Mouse (Mus musculus) spleen, adult 18-20 months (tissue): ENCODE data around the gene Gprc5d.

ENCODE experiments used
- DNase-seq, 2 experiments: peaks; one replicate each; pipeline ENCODE4 v3.0.0; 2022; ENCODE audit warnings: mixed read lengths in 2 of 2

Gprc5d gene

DNA sequence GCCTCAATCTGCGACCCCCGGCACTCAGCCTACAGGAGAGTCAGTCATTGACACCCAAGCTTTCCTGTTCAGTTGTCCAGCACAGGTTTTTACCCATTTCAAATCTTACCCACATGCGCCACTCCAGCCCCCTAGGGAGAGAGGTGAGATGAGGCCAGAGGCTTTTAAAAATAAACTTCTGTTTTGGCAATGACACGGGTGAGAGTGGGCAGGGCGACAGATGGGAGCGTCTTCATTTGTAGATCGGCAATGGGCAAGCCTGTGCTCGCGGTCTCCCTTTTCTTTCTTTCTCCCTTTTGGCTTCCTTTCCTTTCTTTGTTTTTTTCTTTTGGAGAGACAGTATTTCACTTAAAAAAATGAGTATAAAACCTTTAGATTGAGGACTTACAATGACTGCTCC lies 15.4 kb upstream of the Gprc5d start:
- no peak for DNase-seq

- DNase-seq, result no peak
Measured at GRCm38 (mm10) chr6:135133086-135133485, 15.0 kb upstream of the Gprc5d start.

DNA sequence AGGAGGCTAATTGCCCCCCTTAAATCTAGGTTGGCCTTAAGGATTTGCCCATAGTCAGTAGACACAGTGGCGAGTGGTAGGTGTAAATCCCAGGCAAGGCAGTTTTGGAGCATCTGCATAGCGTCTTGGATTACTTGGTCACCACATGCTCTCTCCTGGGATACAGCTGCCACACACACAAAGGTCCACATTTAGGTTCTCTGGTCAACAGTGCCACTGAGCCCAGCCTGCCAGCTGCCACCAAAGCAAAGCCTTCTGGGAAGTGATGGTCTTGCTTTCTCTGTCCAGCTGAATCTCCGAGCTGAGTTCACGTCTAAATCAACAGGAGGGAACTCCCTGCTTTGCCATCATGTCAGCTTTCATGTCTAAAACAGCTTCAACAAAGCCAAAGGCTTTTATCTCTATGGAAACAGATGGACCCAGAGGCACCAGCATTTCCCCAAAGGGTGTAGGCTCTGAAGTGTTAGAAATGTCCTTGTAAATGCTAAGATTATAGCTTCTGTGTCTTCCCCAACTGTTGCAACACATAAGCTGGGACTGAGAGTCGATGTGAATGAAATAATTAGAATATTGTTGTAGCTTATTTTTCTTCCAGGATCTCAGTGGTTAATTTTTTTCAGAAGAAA lies 6.8 kb upstream of the Gprc5d start:
- DNase-seq, result no peak

- no peak for DNase-seq
Measured at GRCm38 (mm10) chr6:135116479-135116878, 1.6 kb downstream of the Gprc5d start.

DNA sequence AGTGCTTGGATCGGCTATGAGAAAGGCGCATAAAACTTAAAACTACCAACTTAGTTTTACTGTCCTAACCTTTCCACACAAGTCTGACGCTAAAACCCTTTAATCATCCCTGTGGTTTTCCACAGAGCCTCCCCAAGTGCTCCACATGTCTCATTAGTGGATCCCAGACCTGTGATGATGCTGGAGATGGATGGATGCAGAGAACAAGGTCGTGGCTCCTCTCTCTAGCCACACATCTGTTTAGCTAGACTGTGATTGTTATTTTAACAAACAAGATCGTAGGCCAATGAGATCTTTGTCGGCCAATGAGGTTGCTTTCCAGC lies 5.0 kb downstream of the Gprc5d start:
- DNase-seq, result no peak

DNA sequence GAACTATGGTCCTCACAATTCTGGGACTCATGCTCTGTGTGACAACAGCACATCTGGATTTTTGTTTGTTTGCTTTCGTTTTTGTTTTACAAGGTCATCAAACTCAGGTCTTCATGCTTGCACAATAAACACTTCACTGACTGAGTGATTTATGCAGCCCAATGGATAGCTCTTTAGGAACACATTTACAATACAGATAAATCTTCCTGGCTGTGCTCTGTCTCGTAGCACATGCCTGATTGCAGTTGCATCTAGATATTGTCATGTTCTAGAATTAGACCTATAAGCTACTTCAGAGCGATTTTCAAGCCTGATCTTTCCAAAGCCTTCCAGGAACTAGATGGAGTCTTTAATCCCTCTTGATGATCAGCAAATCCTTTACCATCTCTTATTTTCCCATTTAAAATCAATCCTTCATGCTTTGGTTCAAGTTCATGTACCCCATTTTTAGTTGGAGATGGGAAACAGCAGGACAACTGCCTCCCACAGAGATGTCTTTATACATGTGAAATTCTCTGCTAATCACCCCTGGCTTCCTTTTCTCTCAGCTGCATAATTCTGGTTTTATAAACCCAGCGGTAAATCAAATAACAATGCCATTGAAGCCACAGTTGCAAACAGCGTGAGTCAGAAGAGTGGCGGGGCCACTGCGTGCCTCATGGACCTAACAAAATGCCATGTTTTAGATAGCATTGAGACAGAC lies 5.5 kb downstream of the Gprc5d start:
- no peak for DNase-seq

DNA sequence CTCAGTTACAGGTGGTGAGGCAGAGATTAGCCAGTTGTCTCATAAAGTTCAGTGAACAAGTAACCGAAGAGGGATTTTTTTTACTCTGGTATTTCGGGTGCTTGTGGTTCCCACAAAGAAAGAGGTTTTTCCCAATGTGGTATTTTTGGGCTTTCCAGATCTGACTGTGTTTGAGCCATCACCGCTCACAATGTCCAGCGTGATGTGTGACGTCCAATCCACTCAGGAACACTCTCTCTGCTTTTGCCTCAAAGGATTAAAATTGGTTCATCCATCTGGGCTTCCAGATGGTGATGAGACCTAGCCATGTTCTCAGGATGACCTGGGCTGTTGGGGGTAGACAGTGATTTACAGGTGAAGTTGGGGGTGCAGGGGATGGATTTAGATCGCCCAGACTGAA lies 11.1 kb downstream of the Gprc5d start:
- DNase-seq, result no peak

DNA sequence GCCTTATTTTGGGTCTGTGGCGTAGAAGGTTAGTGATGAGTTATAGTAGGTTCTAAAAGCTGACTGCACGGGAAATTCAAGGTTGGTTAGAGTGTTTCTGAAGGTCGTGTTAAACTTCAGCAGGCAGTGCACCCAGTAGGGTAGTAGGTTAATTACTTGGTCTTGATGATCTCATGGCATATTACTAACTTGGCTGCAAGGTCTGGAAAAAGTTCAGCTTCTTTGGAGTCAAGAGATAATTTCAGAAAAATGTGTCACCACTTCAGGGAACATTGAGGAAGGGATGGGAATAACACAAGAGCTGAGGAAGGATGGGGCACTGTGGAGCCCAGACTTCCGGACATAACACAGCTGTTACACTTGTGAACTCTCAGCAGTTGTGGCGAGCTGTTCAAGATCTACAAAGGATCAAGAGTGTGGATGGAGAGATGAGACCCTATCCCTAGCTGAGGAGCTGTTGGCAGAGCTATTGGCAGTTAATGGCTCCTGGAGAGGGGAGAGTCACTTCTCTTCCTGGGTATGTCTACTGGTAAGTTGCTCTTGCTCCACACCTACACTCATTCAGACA lies 15.3 kb downstream of the Gprc5d start:
- no peak for DNase-seq

DNA sequence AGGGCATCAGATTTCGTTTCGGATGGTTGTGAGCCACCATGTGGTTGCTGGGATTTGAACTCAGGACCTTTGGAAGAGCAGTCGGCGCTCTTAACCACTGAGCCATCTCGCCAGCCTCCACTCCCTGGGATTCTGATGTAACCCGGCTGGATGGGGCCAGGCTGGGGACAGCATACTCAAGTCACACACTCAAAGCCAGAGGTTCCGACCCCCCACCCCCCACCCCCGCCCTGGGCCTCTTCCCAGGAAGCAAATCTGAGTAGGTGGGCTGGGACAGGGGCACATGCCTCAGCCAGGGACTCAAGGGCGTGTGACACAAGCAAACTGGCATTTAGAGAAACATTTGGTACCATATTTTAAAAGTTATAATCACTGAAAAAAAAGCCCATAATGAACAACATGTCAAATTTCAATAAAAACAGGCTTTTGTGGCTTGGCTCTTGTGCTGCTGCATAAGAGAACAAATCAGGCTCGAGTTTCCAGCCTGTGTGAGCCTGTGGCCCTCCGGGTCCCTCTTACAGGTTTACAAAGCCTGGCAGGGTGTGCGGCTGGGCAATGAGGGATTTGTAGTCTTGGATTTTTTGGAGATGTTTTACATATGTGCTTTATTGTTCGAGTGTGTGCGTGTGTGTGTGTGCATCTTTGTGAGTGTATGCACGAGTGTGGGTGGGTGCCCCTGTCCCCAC lies 17.2 kb downstream of the Gprc5d start:
- no peak for DNase-seq

GRCm38 (mm10) chr6:135092798-135093470 lies 25.1 kb downstream of the Gprc5d start:
- DNase-seq, result no peak

DNA sequence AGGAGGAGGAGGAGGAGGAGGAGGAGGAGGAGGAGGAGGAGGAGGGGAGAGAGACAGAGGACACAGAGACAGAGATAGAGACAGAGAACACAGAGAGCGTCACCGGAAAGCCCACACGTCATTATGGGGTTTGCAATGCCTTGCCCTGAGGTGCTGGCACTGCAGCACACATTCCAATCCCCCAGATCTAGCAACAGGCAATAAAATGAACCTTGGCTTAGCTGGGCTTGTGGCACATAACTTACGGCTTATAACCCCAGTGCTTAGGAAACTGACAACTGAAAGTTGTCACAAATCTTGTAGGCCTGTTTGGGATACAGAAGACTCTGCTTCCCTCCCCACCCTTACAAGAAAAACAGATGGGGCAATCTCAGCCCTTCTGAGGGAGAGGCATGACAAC lies 27.4 kb downstream of the Gprc5d start:
- DNase-seq, result no peak

- DNase-seq, result no peak
Measured at GRCm38 (mm10) chr6:135089786-135090185, 28.3 kb downstream of the Gprc5d start.

DNA sequence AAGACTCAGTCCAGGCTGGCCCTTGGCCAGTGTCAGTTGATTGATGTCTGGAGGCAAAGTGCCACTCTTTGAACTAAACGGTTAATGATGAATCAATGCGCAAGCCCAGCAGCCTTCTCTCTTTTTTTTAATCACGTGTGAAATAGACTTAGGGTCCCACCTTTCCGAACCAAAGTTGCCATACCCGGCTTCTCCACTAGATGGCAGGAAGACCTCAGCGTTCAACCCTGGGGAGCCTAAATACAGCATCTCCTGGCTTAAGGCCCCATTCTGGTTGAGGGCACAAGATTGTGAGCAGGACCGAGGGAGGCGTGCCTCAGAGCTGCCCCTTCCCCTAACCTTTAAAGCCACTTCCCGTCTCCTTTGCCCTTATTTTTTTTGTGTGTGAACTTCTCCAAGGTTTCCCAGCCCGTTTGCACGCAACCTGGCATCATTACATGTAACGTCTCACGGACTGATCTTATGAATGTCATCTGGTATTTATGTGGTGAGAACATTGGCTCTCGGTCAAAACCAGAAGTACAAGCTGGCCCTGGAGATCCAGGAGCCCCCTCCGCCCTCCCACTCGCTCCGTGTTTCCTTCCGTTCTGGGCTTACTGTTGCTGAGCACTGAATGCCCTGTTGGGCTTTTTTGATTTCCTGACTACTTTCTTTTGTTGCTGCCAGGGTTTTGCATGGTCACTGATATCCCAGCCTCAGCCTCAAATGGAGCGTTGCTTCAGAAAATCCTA lies 30.2 kb downstream of the Gprc5d start:
- DNase-seq, result peak; percentile 23 to 65

DNA sequence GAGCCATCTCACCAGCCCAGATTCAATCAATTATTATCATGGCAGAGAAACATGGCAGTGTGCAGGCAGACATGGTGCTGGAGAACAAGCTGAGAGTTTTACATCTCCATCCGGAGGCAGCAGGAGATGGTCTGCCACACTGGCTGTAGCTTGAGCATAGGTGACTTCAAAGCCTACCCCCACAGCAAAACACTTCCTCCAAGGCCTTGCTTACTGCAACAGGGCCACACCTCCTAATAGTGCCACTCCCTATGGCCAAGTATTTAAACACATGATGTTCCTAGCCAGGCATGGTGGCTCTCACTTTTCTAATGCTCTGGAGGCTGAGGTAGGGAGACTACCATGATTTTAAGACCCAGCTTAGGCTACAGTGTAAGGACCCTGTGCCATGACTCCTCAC lies 32.4 kb downstream of the Gprc5d start:
- DNase-seq, result no peak

GRCm38 (mm10) chr6:135083991-135084502 lies 34.0 kb downstream of the Gprc5d start:
- no peak for DNase-seq

GRCm38 (mm10) chr6:135078420-135078819 lies 39.7 kb downstream of the Gprc5d start:
- DNase-seq, result no peak

DNA sequence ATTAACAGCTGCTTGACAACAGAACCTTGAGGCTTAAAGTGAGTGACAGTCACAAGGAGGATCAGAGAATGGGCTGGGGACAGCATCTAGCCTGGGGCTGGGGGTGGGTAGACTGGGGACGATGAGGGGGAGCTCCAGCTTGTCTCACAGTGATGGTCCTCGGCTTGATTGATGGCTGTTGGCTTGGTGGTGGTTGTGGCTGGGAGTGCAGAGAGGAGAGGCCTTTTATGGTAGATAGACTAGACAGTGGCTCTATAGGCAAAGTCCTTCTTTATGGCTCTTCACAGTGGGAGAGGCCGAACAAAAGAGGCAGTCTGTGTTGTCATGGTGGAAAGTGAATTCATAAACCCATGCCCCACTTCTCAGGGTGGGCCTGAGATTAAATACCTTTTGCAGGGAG lies 41.9 kb downstream of the Gprc5d start:
- no peak for DNase-seq

DNA sequence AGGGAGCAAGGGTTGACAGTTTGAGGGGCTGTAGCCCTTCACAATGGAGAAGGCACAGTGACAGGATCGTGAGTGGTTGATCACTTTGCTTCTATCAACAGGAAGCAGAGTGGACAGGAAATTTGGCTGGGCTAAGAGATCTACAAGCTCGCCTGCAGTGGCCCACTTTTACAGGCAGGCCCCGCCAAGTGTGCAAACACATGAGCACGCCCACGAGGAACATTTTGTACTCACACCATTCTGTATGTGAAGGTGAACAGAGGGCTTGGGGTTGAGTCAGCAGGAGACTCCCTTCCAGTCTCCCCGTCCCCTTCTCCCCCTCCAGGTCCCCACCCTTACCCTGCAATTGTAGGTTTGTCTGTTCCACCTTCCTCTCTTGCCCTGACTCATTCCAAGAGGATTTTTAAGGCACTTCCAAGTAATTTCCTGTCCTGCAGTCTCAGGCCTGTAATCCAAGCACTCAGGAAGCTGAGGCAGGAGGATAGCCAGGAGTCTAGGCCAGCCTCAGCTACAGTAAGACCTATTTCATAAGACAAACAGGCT lies 43.6 kb downstream of the Gprc5d start:
- no peak for DNase-seq

- DNase-seq, result no peak
Measured at GRCm38 (mm10) chr6:135070347-135070746, 47.7 kb downstream of the Gprc5d start.

GRCm38 (mm10) chr6:135069856-135070255 lies 48.2 kb downstream of the Gprc5d start:
- DNase-seq, result no peak

GRCm38 (mm10) chr6:135068221-135068620 lies 49.9 kb downstream of the Gprc5d start:
- no peak for DNase-seq

DNA sequence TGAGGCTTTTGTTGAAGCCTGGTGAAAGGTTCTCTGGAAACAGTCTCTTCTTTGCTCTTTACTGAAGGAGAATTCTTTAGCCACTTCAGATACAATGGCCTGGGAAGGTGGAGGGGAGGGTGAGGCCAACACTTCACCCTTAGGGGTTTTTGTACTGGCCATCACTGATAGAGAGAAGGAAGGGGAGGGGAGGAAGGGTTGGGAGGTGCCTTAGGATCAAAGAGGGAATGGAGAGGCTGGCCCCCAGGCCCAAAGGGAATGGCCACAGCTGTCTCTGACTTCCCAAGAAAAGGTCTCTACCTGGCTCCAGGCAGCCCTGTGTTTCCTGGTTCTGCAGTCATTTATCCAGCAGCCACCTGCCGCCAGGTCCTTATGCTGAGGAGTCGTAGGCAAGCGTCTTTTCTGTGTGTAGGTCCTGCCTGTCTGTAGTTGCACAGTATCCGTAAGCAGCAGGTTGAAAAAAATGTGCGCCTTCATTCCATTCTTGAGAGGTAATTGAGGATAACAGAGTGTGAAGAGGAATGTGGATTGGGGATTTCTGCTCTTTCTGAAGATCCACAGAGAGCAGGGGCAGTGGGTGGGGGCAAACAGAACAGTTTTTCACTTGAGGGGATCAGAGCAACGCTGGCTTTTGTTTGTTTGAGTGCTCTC lies 51.2 kb downstream of the Gprc5d start:
- no peak for DNase-seq
